Mouse (Mus musculus): Measurements from ENCODE around the gene Dact3.

Dact3 gene

GRCm38 (mm10) chr7:16892352-16892730 lies 17.2 kb downstream of the Dact3 start:
- DNase-seq (ENCODE audit: low spot score in 2 of 2): no peak

DNA sequence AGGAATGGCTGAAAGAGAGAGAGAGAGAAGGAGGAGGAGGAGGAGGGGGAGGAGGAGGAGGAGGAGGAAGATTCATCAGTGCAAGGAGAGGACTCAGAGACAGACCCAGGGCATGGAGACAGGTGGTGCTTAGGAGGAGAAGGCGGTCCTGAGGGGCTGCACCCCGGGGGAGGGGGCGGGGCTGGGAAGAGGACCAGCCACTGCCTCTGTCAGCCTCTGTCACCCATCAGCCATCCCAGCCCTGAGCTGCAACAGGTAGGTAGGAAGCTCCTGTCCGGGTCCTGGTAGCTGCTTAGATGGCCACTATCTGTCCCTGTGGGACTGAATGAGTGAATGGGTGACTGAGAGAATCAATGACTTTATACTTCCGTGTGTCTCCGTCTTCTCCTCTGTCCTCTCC lies 18.5 kb downstream of the Dact3 start:
- DNase-seq (ENCODE audit: low spot score in 2 of 2): no peak

DNA sequence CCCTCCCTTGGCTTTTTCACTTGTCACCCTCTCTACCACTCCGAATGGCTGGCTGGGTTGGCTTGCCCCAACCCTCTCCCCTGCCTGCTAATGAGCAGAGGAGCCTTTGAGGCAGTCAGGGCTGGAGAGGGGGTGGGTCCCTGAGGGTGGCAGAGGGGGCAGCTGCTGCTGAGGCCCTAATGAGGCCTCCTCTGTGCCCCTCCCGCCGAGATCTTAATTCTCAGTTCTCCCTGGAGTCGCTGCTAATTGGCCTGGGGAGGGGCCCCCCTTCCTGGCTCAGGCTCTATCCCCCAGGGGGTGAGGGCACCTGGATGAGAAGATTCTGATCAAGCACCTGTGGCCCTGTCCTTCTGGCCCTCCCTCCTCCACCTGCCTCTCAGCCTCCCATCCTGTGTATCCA lies 19.2 kb downstream of the Dact3 start:
- DNase-seq (ENCODE audit: low spot score in 2 of 2): no peak

DNA sequence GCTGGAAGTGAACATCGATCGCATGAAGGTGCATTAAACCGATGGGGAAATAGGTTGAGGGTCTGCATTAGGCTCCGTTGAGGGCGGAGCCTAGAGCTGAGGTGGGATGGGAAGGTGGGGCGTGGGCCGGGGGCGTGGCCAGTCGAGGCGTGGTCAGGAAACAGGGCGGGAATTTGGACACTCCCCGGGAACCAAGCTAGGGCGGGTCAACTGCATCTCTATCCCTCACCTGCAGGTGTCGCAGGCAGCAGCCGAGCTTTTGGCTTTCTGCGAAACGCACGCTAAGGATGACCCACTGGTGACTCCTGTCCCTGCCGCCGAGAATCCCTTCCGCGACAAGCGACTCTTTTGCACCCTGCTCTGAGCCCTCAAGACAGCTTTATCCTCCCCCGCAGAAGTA lies 19.9 kb downstream of the Dact3 start:
- DNase-seq (ENCODE audit: low spot score in 2 of 2): peak in 1 of 2 experiments; percentile 72

DNA sequence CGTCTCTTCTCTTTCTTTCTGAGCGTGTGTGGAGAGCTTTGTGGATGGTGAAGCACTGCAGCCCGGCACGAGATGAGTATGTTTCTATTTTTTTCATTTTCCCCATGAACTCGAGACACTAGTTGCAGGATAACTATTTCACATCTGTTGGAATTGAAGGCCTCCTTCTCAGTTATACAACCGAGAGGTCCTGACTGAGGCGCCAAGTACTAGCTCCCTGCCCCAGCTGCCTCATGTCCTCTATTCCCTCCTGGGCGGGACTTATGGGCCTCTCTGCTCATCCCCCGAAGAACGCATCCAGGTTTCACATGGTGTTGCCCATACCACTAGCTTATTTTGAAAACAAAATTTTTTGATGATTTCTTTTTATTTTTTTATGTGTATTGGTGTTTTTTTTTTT lies 20.4 kb downstream of the Dact3 start:
- no peak for DNase-seq (ENCODE audit: low spot score in 2 of 2)

DNA sequence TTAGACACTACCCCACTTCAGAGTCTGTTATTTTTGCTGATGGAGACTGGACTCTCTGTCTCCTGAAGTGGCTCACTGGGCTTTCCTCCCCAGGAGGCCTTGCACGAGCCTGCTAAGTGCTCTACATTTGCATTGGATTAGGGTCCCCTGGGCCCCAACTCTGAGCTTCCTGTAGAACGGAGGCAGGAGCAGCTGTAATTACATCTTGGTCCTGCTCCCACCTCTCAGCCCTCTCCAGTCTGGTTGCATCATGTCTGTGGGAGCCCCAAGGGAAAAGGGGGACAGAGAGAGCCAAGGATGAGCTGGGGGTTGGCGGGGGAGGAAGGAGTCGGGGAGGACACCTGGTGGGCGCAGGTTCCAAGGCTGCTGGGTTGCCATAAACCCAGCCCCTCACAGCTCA lies 25.4 kb downstream of the Dact3 start:
- DNase-seq (ENCODE audit: low spot score in 2 of 2): no peak

DNA sequence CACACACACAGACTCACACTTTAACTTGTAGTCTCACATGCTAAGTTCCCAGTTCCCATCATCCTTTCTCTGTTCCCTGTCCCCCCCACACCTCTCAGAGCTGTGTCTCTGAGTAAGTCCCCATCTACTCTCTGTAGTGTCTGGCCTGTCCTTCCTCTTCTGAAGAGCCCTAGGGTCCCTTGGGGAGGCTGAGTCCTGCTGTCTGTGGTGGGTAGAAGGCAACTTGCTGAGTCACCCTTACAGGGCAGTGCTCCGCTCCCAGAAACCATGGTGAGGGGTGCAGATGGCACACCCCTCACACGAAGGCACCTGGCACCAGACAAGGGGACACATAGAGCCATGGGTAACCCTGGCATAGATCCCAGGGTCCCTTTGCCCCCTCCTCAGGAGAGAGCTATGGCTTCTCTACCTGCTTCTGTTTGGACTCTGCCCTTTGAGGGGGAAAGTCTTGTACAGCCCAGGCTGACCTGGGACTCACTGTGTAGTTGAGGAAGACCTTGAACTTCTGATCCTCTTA lies 28.4 kb downstream of the Dact3 start:
- no peak for DNase-seq (ENCODE audit: low spot score in 2 of 2)

DNA sequence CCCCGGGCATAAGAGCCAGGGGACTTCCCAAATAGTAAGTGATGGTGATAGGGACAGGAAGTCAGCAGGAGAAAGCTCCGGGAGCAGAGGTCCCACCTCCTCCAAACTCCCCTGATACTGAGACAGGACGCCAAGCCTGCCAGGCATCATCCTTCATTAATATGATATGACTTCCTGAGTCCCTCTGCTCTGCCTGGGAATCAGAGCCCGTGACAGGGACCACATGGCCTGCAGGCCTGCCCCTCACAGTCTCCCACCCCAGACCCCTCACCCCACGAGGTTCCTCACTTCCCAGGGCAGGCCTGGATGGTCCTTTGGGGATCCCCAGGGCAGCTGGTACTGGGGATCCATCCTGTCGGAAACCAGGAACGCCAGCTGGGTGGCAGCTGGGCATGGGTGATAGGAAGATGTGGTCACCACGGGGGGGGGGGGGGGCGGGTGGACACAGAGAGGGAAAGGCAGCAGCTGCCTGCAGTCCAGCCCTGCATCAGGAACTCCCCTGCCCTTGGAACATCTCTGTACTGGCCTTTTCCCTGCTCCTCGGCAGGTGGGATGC lies 29.1 kb downstream of the Dact3 start:
- DNase-seq (ENCODE audit: low spot score in 2 of 2): no peak

- no peak for DNase-seq (ENCODE audit: low spot score in 2 of 2)
Measured at GRCm38 (mm10) chr7:16905491-16906021, 30.4 kb downstream of the Dact3 start.

DNA sequence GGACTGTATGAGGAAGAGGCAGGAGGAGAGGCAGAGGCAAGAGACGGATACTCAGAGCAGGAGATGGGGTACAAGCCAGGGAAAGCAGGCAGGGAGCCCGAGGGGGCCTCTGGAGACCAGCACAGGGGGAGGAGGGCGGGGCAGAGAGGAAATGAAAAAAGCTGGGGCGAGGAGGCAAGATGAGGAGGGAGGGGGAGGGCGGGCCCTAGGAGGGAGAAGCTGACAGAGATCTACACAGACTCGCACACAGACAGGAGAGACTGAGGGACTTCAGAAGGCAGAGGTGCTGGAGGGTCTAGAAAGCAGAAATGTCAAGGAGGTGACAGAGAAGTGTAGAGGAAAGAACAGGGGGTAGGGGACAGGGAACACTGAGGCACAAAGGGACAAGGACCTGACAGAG lies 31.2 kb downstream of the Dact3 start, which contains the start of gene Ptgir:
Gene Ptgir, plus strand, starts transcription at position 210 of the 400 bp plus-strand sequence.
- no peak for DNase-seq (ENCODE audit: low spot score in 2 of 2)

GRCm38 (mm10) chr7:16906889-16907559 lies 31.9 kb downstream of the Dact3 start:
- no peak for DNase-seq (ENCODE audit: low spot score in 2 of 2)

DNA sequence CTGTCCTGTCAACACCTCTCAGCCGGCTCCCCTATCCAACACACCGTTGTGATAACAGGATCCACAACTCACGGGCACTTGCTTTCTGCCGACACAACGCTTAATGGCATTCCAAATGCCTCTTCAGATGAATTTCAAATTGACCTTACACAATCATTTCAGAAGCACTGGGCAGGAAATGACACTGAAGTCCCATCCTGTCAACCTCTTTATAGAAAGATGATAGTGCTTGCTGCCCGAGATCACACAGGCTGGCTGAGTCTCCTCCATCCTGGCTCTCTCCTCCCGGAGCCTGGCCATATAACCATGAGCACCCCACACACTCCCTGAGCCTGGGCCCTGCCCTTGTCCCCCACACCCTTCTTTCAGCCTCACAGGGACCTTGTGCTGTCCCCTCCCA lies 32.7 kb downstream of the Dact3 start:
- no peak for DNase-seq (ENCODE audit: low spot score in 2 of 2)

- no peak for DNase-seq (ENCODE audit: low spot score in 2 of 2)
Measured at GRCm38 (mm10) chr7:16908367-16908766, 33.2 kb downstream of the Dact3 start.

GRCm38 (mm10) chr7:16908859-16909258 lies 33.7 kb downstream of the Dact3 start:
- DNase-seq (ENCODE audit: low spot score in 2 of 2): no peak

DNA sequence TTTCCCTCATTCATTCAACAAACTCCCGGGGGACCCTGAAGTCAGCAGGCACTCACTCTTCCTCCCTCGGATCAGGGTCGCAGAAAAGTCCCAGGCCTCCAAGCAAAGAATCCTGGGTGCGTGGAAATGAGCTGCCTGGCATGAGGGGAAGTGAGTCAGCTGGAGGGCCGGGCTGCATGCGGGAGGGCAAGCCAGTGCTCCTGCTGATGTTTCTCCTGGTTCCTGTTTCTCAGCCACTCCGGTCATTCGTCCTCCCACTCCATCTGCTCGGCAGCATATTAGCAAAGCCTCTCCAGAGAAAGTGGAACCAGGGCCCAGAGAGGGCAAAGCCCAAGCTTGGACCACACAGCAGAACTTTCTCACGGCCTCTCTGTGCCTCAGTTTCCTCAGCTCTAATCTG lies 34.8 kb downstream of the Dact3 start:
- no peak for DNase-seq (ENCODE audit: low spot score in 2 of 2)

GRCm38 (mm10) chr7:16911904-16912303 lies 36.8 kb downstream of the Dact3 start:
- DNase-seq (ENCODE audit: low spot score in 2 of 2): no peak

DNA sequence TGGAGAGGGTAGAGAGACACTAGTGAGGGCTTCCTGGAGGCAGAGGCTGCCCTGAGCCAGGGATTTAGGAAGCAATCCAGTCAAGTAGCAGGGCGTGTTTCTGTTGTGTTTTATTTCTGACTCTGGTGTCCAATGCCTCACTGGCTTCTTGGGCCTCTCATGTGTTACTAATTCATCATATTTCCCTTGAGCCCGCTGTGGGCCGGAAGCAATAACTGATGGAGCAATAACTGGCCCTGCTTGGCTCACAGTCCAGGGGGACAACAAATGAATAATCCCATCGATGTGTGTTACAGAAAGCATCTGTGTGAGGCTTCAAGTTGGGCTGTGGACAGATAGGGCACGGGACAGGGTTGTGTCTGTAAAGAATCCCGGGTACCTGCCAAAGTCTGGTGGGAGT lies 37.2 kb downstream of the Dact3 start:
- no peak for DNase-seq (ENCODE audit: low spot score in 2 of 2)

DNA sequence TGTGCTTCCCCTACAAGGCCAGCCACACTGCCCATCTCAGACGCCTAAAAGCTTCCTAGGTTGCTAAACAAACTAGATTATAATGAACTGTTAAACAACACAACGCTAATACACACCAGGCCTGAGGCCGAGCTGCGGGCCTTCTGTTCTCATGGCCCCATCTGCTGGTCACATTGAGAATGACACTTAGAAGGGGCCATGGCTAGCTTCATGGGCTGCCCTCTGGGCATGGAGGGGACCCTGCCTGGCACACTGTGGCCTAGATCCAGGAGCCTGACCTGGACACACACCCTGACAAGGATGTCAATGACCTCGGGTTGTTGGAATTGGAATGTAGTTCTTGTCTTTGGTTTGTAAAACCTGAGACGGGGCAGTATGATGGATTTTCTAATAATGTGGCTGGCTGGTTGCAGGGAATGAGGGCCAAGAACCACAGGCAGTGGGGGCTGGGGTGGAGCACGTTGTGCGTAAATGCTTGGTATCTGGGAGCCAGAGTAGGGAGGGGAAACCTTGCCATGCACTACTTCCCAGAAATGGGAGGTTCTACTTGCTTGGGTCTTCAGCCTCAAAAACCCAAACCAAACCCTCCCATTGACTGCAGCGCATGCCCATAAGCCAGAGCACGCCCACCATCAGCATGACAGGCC lies 38.8 kb downstream of the Dact3 start:
- peak in 1 of 2 experiments; percentile 63 for DNase-seq (ENCODE audit: low spot score in 2 of 2)

- DNase-seq (ENCODE audit: low spot score in 2 of 2): no peak
Measured at GRCm38 (mm10) chr7:16914453-16915343, 39.6 kb downstream of the Dact3 start.

DNA sequence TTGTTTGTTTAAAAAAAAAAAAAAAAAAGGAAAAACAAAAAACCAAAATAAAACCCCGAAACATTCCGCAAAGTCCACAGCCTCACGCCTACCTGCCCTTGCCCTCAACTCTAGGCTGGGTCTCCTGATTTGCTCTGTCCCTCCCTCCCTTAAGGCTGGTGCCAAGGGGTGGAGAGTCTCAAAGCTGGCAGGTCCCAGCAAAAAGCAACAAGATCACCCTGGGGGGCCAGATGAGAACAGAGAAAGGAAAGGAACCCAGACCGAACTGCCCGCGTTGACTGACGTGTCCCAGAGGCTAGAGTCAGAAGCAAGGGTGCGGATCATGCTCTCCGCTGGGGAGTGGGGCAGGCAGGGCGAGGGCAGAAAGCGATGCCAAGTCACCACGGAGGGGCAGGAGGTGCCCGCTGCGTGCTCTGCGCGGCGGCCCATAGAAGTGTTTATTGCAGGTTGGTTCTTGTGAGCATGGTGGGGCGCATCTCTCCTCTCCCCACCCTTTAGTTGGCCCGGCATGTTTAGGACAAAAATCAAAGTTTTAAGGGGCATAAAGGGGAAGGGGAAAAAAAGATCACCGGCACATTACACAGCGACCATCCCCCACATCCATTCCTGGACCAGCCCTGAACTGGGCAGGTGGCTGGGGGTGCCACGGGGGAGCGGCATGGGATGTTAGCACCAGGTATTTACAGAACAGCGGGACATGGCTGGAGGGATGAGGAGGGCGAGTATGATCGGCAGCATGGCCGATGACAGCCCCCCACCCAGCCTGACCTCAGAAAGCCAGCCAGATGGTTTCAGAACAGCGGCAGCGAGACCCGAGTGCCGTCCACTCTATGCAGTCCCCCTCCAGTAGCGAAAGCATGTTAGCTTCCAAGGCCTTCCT lies 40.6 kb downstream of the Dact3 start:
- DNase-seq (ENCODE audit: low spot score in 2 of 2): no peak
